Mouse (Mus musculus) midbrain, embryonic 11.5 days (tissue): ENCODE results near the gene Hyal1. TPM values are rescaled to one million over a fixed set of nuclear protein-coding genes. Genes with fewer than 3 reads are reported as not detected.
"Not testable (repeated sequence)": the region's sequence is repeated elsewhere in the genome, so short reads cannot be mapped to it uniquely, and the experiment has no call there.

Source experiments
- ATAC-seq: fragments of 200-750 bp; cut with Nextera tagmentation; 2 replicates; pipeline ENCODE4 v1.8.0; 2017; ENCODE audit warnings: moderate TSS enrichment, moderate library complexity; ENCODE audit not compliant: low FRiP score
- DNase-seq: peaks from one replicate; pipeline ENCODE4 v3.0.0; 2015; ENCODE audit warnings: low spot score; ENCODE audit errors: missing footprints
- H3K27ac ChIP-seq: fragments of 300-500 bp; sonication (generic); 2 replicates; pipeline ENCODE4 v1.5.1; 2014; ENCODE audit warnings: low read depth, low read length
- H3K27me3 ChIP-seq: fragments of 300-500 bp; sonication (generic); 2 replicates; pipeline ENCODE4 v1.6.1; 2014; ENCODE audit warnings: mild to moderate bottlenecking, low read length, moderate library complexity, mixed read lengths; ENCODE audit not compliant: control insufficient read depth, insufficient read depth
- H3K36me3 ChIP-seq: fragments of 300-500 bp; sonication (generic); 2 replicates; pipeline ENCODE4 v1.6.1; 2014; ENCODE audit warnings: mild to moderate bottlenecking, low read length, moderate library complexity, mixed read lengths; ENCODE audit not compliant: control insufficient read depth, insufficient read depth
- H3K4me1 ChIP-seq: fragments of 300-500 bp; sonication (generic); 2 replicates; pipeline ENCODE4 v1.6.1; 2014; ENCODE audit warnings: low read length; ENCODE audit not compliant: control insufficient read depth, insufficient read depth
- H3K4me2 ChIP-seq: fragments of 300-500 bp; sonication (generic); 2 replicates; pipeline ENCODE4 v1.6.1; 2014; ENCODE audit warnings: mild to moderate bottlenecking, moderate library complexity
- H3K4me3 ChIP-seq: fragments of 300-500 bp; sonication (generic); 2 replicates; pipeline ENCODE4 v1.5.1; 2014; ENCODE audit warnings: low read depth, low read length
- H3K9ac ChIP-seq: fragments of 300-500 bp; sonication (generic); 2 replicates; pipeline ENCODE4 v1.6.1; 2014; ENCODE audit warnings: low read length
- H3K9me3 ChIP-seq: fragments of 300-500 bp; sonication (generic); 2 replicates; pipeline ENCODE4 v1.6.1; 2016; ENCODE audit warnings: low read length; ENCODE audit not compliant: control insufficient read depth
- WGBS: fragments of 180-500 bp; shearing (Covaris S2); extraction: QIAGEN DNeasy Blood & Tissue Kit; methylation state at CpG from one replicate; pipeline ENCODE4 v1.1.7; 2014; 5-methylcytosine and 5-hydroxymethylcytosine counted together
- polyA plus RNA-seq: library from polyadenylated mRNA; unstranded; fragments of >200 nt; fragmentation: Nextera tagmentation; extraction: Ambion mirVana; gene quantifications from 2 replicates; pipeline ENCODE4 v1.2.1, GENCODE M21; 2014

Gene Hyal1
- polyA plus RNA-seq, 1 experiment from 2014 or later = 4.8 TPM

GRCm38 (mm10) chr9:107567702-107568319, 8.9 kb upstream of the Hyal1 start, which contains the start of gene Hyal2:
TSS of gene Hyal2 (plus strand) at chr9:107567945.
- Histone ChIP-seq H3K36me3 (peaks cover 17% of the 10 kb centered on the region), H3K27ac (peak within 1 kb of the TSS; percentile 82), H3K27me3 (no peaks in the 10 kb centered on the region), H3K4me3 (peak within 1 kb of the TSS; percentile 88), H3K9me3 (no peaks in the 10 kb centered on the region), H3K4me2 (peak within 1 kb of the TSS; percentile 60), H3K4me1 (peaks cover 40% of the 10 kb centered on the region), H3K9ac (peak within 1 kb of the TSS; percentile 95)
- ATAC-seq = no peak
- DNase-seq = no peak
- 5% methylated on average over 18 of the region's 18 CpGs for WGBS

- Histone ChIP-seq H3K4me2 (peak overlapping the region; percentile 60), H3K27me3 (no peaks in the 10 kb centered on the region), H3K27ac (peak overlapping the region; percentile 82), H3K4me1 (peaks cover 38% of the 10 kb centered on the region), H3K9ac (peak overlapping the region; percentile 95), H3K4me3 (peak overlapping the region; percentile 88), H3K36me3 (peaks cover 24% of the 10 kb centered on the region), H3K9me3 (no peaks in the 10 kb centered on the region; the same call in 1 of the 2 replicates)
- ATAC-seq = peak; percentile 86
- peak; percentile 99 for DNase-seq
- under 1% methylated on average over 40 of the region's 41 CpGs for WGBS
Measured at GRCm38 (mm10) chr9:107568331-107569261, 8.1 kb upstream of the Hyal1 start.

GRCm38 (mm10) chr9:107569270-107569669, 7.5 kb upstream of the Hyal1 start:
- ATAC-seq = peak; percentile 58
- H3K9ac ChIP-seq = peak overlapping the region; percentile 95
- no peaks in the 10 kb centered on the region for H3K27me3 ChIP-seq
- peak overlapping the region; percentile 88 for H3K4me3 ChIP-seq
- 0% methylated on average over 23 of the region's 23 CpGs for WGBS
- H3K27ac ChIP-seq = peak overlapping the region; percentile 82; the same call in 1 of the 2 replicates
- no peaks in the 10 kb centered on the region; the same call in 1 of the 2 replicates for H3K9me3 ChIP-seq
- H3K4me2 ChIP-seq = peak overlapping the region; percentile 60
- H3K4me1 ChIP-seq = peaks cover 33% of the 10 kb centered on the region
- peaks cover 24% of the 10 kb centered on the region for H3K36me3 ChIP-seq
- DNase-seq = no peak

GRCm38 (mm10) chr9:107570016-107570415, 6.7 kb upstream of the Hyal1 start:
- 51% methylated on average over 13 of the region's 13 CpGs for WGBS
- Histone ChIP-seq H3K4me2 (peak overlapping the region; percentile 60), H3K27me3 (no peaks in the 10 kb centered on the region), H3K9me3 (no peaks in the 10 kb centered on the region; the same call in 1 of the 2 replicates), H3K4me3 (peak overlapping the region; percentile 88), H3K36me3 (peaks cover 24% of the 10 kb centered on the region), H3K9ac (peak overlapping the region; percentile 95), H3K27ac (no peak overlapping the region), H3K4me1 (peaks cover 33% of the 10 kb centered on the region)
- no peak for ATAC-seq
- no peak for DNase-seq

- Histone ChIP-seq H3K4me3 (0 out of 2 replicates have a peak overlapping the region, but pooled peaks have one; percentile 0), H3K36me3 (peaks cover 24% of the 10 kb centered on the region), H3K27ac (no peak overlapping the region), H3K27me3 (no peaks in the 10 kb centered on the region), H3K9me3 (no peaks in the 10 kb centered on the region; the same call in 1 of the 2 replicates), H3K4me1 (peaks cover 33% of the 10 kb centered on the region), H3K4me2 (peak overlapping the region; percentile 60; the same call in 1 of the 2 replicates), H3K9ac (peak overlapping the region; percentile 95; the same call in 1 of the 2 replicates)
- ATAC-seq = no peak
- DNase-seq = no peak
- WGBS = 96% methylated on average over 21 of the region's 21 CpGs
Measured at GRCm38 (mm10) chr9:107570845-107571244, 5.9 kb upstream of the Hyal1 start.

GRCm38 (mm10) chr9:107571534-107572326, 5.0 kb upstream of the Hyal1 start:
- ATAC-seq = no peak
- H3K4me1 ChIP-seq = peaks cover 37% of the 10 kb centered on the region
- WGBS = 96% methylated on average over 22 of the region's 22 CpGs

GRCm38 (mm10) chr9:107572327-107572662, 4.4 kb upstream of the Hyal1 start:
- WGBS = 94% methylated on average over 2 of the region's 2 CpGs
- Histone ChIP-seq H3K36me3 (peaks cover 24% of the 10 kb centered on the region), H3K9ac (no peak overlapping the region), H3K4me2 (no peak overlapping the region), H3K9me3 (no peaks in the 10 kb centered on the region; the same call in 1 of the 2 replicates), H3K4me3 (no peak overlapping the region), H3K27ac (no peak overlapping the region), H3K27me3 (no peaks in the 10 kb centered on the region), H3K4me1 (peaks cover 37% of the 10 kb centered on the region)
- DNase-seq (no peak), ATAC-seq (no peak)

More at GRCm38 (mm10) chr9:107571534-107572326, 5.0 kb upstream of the Hyal1 start:
- Histone ChIP-seq H3K4me2 (no peak overlapping the region), H3K9ac (no peak overlapping the region), H3K27ac (no peak overlapping the region), H3K4me3 (0 out of 2 replicates have a peak overlapping the region, but pooled peaks have one; percentile 0), H3K9me3 (no peaks in the 10 kb centered on the region; the same call in 1 of the 2 replicates), H3K36me3 (peaks cover 24% of the 10 kb centered on the region), H3K27me3 (no peaks in the 10 kb centered on the region)
- no peak for DNase-seq

GRCm38 (mm10) chr9:107573774-107574173, 3.0 kb upstream of the Hyal1 start:
- H3K4me3 ChIP-seq, H3K9me3 ChIP-seq, H3K27me3 ChIP-seq, ATAC-seq, H3K9ac ChIP-seq, H3K4me2 ChIP-seq, DNase-seq, H3K27ac ChIP-seq: not testable (repeated sequence)
- peaks cover 29% of the 10 kb centered on the region for H3K4me1 ChIP-seq
- H3K36me3 ChIP-seq = peaks cover 24% of the 10 kb centered on the region
- 80% methylated on average over 6 of the region's 6 CpGs for WGBS
